Mouse (Mus musculus) kidney, adult 2 months (tissue): ENCODE data around the gene Atg7. TPM values are rescaled to one million over a fixed set of nuclear protein-coding genes. Genes with fewer than 3 reads are reported as not detected.

Experiments
- DNase-seq: peaks from one replicate; pipeline ENCODE4 v3.0.0; 2021
- H3K27ac ChIP-seq: fragments of 200-500 bp; 2 replicates; pipeline ENCODE4 v1.5.1; 2012; ENCODE audit warnings: low read depth, low read length, control low read depth, inconsistent platforms; ENCODE audit not compliant: insufficient read depth
- H3K27me3 ChIP-seq: fragments of 200-500 bp; replicated peaks from 2 replicates; pipeline ENCODE4 v1.6.1; 2012; ENCODE audit warnings: mild to moderate bottlenecking, moderate library complexity, low read length, inconsistent platforms; ENCODE audit not compliant: control insufficient read depth, insufficient read depth
- H3K36me3 ChIP-seq: fragments of 200-500 bp; 2 replicates; pipeline ENCODE4 v1.6.1; 2012; ENCODE audit warnings: mild to moderate bottlenecking, moderate library complexity, low read length, inconsistent platforms; ENCODE audit not compliant: control insufficient read depth, insufficient read depth
- H3K4me1 ChIP-seq: fragments of 200-500 bp; 2 replicates; pipeline ENCODE4 v1.6.1; 2011; ENCODE audit warnings: low read length; ENCODE audit not compliant: control insufficient read depth, insufficient read depth
- H3K4me3 ChIP-seq: fragments of 200-500 bp; 2 replicates; pipeline ENCODE4 v1.5.1; 2011; ENCODE audit warnings: mild to moderate bottlenecking, low read depth, low read length, control low read depth; ENCODE audit not compliant: insufficient read depth
- CTCF ChIP-seq: fragments of 200-500 bp; conservative IDR thresholded peaks from 2 replicates; pipeline ENCODE4 v1.5.1; 2011; ENCODE audit warnings: low read depth, mild to moderate bottlenecking, control low read depth, low read length, moderate library complexity, mixed read lengths; ENCODE audit not compliant: insufficient read depth, insufficient read length
- POLR2A ChIP-seq: fragments of 200-500 bp; IDR thresholded peaks from one replicate; pipeline ENCODE4 v1.6.1; 2011; ENCODE audit warnings: low read depth, low read length, control low read depth
- WGBS: fragments of 180-500 bp; shearing (Covaris S2); methylation state at CpG from one replicate; pipeline ENCODE4 v1.1.7; 2018; 5-methylcytosine and 5-hydroxymethylcytosine counted together
- polyA plus RNA-seq: library from polyadenylated mRNA; depleted of rRNA; stranded (reverse); fragments of >200 nt; gene quantifications from 2 replicates; pipeline ENCODE4 v1.2.3, GENCODE M21; 2012

The Atg7 gene
- polyA plus RNA-seq, 1 experiment, result 20.6 TPM

DNA sequence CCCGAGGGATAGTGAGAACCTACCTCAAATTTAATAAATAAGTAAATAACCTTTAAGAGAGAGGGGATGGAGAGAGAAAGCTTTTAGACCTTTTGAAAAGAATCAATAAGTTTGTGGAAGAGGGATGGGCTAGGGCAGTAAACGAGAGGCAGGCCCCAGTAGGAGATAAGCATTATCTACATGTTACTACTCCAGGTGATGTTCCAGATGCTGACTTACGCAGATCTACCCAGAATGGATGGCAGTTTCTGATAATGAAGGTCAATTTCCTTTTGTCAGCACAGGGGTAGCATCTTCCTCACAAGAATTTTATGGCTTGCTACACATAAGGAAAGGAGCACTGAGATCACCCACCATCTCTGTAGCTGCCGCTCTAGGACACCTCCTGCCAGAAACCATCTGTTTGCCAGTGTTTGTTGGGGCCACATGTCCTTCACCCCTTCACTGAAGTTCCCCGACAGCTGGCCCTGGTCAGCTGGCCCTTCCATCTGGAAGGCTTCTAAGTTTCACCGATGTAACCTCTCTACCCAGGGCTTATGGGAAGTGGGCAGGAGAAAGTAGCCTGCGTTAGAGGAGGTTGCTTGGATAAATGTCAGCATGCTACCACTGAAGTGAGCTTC is 152.9 kb downstream of the Atg7 start:
- H3K36me3 ChIP-seq, result no peaks in the 10 kb centered on the region
- no peak for TF ChIP-seq POLR2A
- TF ChIP-seq CTCF, result no peak
- no peaks in the 10 kb centered on the region for H3K27me3 ChIP-seq
- DNase-seq, result no peak
- H3K4me3 ChIP-seq, result no peak overlapping the region
- no peak overlapping the region for H3K27ac ChIP-seq
- no peaks in the 10 kb centered on the region for H3K4me1 ChIP-seq
- 87% methylated on average over 7 of the region's 7 CpGs for WGBS

DNA sequence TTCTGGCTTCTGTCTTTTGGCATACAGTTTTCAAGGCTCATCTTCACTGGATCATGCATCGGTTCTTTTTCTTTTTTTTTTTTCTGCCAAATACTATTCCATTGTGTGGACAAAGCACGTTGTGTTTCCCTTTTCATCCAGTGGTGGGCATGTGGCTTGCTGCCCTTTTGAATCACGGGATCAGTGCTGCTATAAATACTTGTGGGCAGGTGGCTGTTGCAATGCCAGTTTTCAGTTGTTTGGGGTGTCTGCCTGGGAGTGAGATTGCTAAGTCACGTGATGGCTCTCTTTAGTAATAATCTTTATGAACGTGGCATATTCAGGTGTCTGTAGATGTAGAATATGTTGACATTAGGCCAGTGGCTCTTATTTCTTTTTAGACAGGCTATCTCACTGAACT is 155.0 kb downstream of the Atg7 start:
- no peak for DNase-seq
- 80% methylated on average over 5 of the region's 5 CpGs for WGBS

DNA sequence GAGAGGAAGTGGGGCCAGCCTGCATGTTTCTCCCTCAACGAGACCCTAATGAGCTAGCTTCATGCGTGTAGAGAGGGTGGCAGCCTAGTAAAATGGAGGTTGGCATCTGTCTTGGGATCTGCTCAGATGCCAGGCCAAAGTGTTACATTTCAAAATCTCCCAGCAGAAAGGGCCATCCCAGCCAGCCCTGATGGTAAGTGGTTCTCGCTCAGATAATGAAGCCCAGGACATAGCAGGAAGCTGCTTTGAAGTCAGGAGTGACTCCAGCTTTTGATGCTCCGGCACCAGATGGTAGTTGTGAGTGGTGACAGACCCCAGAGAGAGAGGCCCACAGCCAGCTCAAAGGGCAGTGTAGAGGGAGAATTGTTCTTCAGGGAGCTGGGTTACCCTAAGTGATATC is 155.8 kb downstream of the Atg7 start:
- H3K4me1 ChIP-seq, result no peaks in the 10 kb centered on the region
- H3K36me3 ChIP-seq, result no peaks in the 10 kb centered on the region
- H3K27ac ChIP-seq, result no peak overlapping the region
- no peaks in the 10 kb centered on the region for H3K27me3 ChIP-seq
- TF ChIP-seq CTCF (no peak), POLR2A (no peak)
- 85% methylated on average over 4 of the region's 4 CpGs for WGBS
- DNase-seq, result no peak
- H3K4me3 ChIP-seq, result no peak overlapping the region

More for the DNA sequence above, 155.0 kb downstream of the Atg7 start:
- Histone ChIP-seq H3K27me3 (no peaks in the 10 kb centered on the region), H3K36me3 (no peaks in the 10 kb centered on the region), H3K27ac (no peak overlapping the region), H3K4me1 (no peaks in the 10 kb centered on the region), H3K4me3 (no peak overlapping the region)
- TF ChIP-seq CTCF (no peak), POLR2A (no peak)

DNA sequence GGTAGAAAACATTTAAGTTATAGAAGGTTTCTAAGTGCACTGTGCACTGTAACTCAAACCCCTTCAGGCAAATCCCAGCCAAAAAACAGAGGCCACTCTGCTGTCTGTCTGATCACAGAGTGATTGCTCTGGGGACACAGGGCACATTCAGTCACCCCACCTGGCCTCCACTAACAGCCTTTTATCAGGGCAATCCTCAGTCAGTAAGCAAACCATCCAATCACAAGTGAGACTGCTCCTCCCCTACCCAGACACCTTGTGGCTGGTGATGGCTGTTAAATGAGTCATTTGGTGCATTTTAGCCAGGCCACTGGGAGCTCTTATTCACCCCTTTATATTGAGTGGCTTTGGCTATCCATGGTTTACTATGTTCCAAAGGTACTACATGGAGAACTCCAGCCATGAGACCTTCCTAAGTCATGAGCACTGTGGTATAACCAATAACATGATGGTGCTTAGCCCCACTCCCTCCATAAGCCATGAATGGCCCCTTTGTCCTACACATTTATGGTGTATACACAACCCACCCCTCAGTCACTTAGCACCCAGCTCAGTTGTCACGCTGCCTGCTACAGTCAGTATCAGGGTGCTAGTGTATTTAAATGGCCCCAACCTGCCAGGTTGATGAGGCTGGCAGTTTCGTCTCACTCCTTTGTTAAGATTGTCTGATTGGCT is 157.5 kb downstream of the Atg7 start:
- 89% methylated on average over 2 of the region's 2 CpGs for WGBS
- H3K27me3 ChIP-seq, result no peaks in the 10 kb centered on the region
- H3K4me3 ChIP-seq, result no peak overlapping the region

DNA sequence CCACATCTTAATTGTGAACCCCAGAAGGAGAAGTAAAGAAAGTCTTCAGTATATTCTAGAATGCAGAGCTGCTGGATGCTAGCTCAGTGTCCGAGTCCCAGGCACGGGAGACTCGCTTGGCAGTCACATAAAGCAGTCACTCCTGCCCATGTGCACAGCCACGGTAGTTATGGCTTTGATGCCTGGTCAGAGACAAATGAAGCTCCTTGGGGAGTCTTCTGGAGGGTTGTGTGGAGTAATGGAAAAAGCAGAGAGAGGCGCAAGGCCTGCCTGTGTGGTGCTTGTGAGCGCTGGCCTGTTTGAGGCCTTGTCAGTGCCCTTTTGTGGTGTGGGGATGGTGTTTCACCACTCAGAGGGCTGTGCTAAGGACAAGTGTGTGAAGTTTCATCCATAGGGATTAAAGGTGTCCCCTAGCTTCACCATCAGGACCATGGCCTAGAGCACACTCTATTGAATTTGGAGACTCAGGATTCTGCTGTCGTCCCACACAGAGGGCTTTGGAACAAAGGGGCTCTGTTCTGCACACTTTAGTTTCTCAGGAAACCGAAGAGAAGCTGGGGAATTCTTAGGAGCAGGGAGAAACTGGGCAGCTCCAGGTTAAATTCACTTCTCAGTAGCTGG is 161.1 kb downstream of the Atg7 start:
- no peak for DNase-seq
- Histone ChIP-seq H3K4me3 (no peak overlapping the region), H3K4me1 (no peaks in the 10 kb centered on the region), H3K27me3 (no peaks in the 10 kb centered on the region), H3K27ac (no peak overlapping the region), H3K36me3 (no peaks in the 10 kb centered on the region)
- WGBS, result 82% methylated on average over 8 of the region's 8 CpGs
- TF ChIP-seq CTCF (no peak), POLR2A (no peak)

More for the DNA sequence above, 157.5 kb downstream of the Atg7 start:
- Histone ChIP-seq H3K27ac (no peak overlapping the region), H3K4me1 (no peaks in the 10 kb centered on the region), H3K36me3 (no peaks in the 10 kb centered on the region)
- no peak for DNase-seq
- TF ChIP-seq POLR2A (no peak), CTCF (no peak)

DNA sequence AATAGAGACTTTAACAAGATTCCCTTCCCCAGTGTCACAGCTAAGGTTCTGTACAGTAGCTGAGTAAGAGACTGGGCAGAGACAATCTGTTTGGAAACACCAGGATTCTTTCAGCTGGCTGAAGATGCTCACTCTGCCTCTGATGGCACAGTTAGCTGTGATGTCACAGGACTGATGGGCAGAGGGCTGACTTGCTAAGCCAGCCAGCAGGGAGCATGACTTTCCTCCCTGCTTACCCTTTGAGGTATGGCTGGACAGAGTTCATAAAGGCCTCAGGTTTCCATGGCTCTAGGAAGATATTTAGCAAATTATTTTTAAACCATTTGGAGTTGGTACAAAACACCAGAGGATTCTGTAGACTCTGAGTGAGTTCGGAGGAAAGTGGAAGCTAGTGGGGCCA is 162.0 kb downstream of the Atg7 start:
- 85% methylated on average over 1 of the region's 1 CpGs for WGBS

DNA sequence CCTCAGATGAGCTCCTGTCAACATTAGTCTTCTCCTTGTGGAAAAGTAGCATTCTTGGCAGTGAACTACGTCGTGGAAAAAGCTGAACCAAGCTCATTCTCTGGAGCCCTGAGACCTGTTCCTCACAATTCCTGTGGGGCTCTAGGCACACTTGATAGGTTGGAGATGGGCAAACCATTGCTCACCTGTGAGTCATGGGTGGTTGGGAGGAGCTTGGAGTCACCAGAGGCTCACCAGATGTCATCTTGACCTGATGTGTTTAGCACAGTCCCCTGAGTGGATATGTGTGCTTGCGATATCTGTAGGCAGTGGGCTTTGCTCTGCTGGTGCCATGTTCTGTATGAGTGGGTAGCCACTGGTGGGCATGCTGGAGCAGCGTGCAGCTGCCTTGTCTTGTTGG is 163.0 kb downstream of the Atg7 start:
- H3K4me3 ChIP-seq, result no peak overlapping the region
- WGBS, result 94% methylated on average over 4 of the region's 4 CpGs
- H3K27ac ChIP-seq, result no peak overlapping the region
- TF ChIP-seq CTCF (no peak), POLR2A (no peak)
- no peaks in the 10 kb centered on the region for H3K4me1 ChIP-seq
- no peaks in the 10 kb centered on the region for H3K27me3 ChIP-seq
- DNase-seq, result no peak
- no peaks in the 10 kb centered on the region for H3K36me3 ChIP-seq

More for the DNA sequence above, 162.0 kb downstream of the Atg7 start:
- Histone ChIP-seq H3K27ac (no peak overlapping the region), H3K4me3 (no peak overlapping the region), H3K4me1 (no peaks in the 10 kb centered on the region), H3K27me3 (no peaks in the 10 kb centered on the region), H3K36me3 (no peaks in the 10 kb centered on the region)
- TF ChIP-seq POLR2A (no peak), CTCF (no peak)
- DNase-seq, result no peak
